Mouse (Mus musculus): ENCODE measurements around the gene Il16. TPM values are rescaled to one million over a fixed set of nuclear protein-coding genes. Genes with fewer than 3 reads are reported as not detected.
"Not testable (repeated sequence)": the region's sequence is repeated elsewhere in the genome, so short reads cannot be mapped to it uniquely, and the experiment has no call there.

Gene Il16
- polyA plus RNA-seq, 1 experiment from 2014 or later = 4.4 TPM

- WGBS = 73% methylated on average over 8 of the region's 8 CpGs
- H3K36me3 ChIP-seq (ENCODE audit: control insufficient read depth, insufficient read depth, low read length) = no peaks in the 10 kb centered on the region
- H3K4me2 ChIP-seq (replicated peaks; ENCODE audit: low read depth, low read length) = no peak overlapping the region
- H3K27ac ChIP-seq (ENCODE audit: low read length) = no peak overlapping the region
- H3K27me3 ChIP-seq (ENCODE audit: control insufficient read depth, insufficient read depth, low read length) = no peaks in the 10 kb centered on the region
- ATAC-seq (ENCODE audit: insufficient number of reproducible peaks, insufficient read depth, low FRiP score, low read depth) = no peak
- no peaks in the 10 kb centered on the region for H3K4me1 ChIP-seq (ENCODE audit: control insufficient read depth, insufficient read depth, low read length)
- no peak overlapping the region for H3K4me3 ChIP-seq (ENCODE audit: low read depth, low read length)
- no peak overlapping the region for H3K9ac ChIP-seq (replicated peaks; ENCODE audit: low read depth, low read length)
- H3K9me3 ChIP-seq (ENCODE audit: control insufficient read depth, low read depth, low read length) = no peaks in the 10 kb centered on the region
These were observed 25.3 kb downstream of the Il16 start for GRCm38 (mm10) chr7:83720231-83720630.

- H3K36me3 ChIP-seq (ENCODE audit: control insufficient read depth, insufficient read depth, low read length) = no peaks in the 10 kb centered on the region
- no peaks in the 10 kb centered on the region for H3K27me3 ChIP-seq (ENCODE audit: control insufficient read depth, insufficient read depth, low read length)
- H3K27ac ChIP-seq (ENCODE audit: low read length) = no peak overlapping the region
- H3K4me3 ChIP-seq (ENCODE audit: low read depth, low read length) = no peak overlapping the region
- peaks cover 2% of the 10 kb centered on the region; the same call in 1 of the 2 replicates for H3K9me3 ChIP-seq (ENCODE audit: control insufficient read depth, low read depth, low read length)
- H3K4me1 ChIP-seq (ENCODE audit: control insufficient read depth, insufficient read depth, low read length) = no peaks in the 10 kb centered on the region
- no peak for ATAC-seq (ENCODE audit: insufficient number of reproducible peaks, insufficient read depth, low FRiP score, low read depth)
- WGBS = 73% methylated on average over 5 of the region's 5 CpGs
- H3K4me2 ChIP-seq (replicated peaks; ENCODE audit: low read depth, low read length) = no peak overlapping the region
- no peak overlapping the region for H3K9ac ChIP-seq (replicated peaks; ENCODE audit: low read depth, low read length)
These were observed 28.4 kb downstream of the Il16 start for GRCm38 (mm10) chr7:83717021-83717725.

DNA sequence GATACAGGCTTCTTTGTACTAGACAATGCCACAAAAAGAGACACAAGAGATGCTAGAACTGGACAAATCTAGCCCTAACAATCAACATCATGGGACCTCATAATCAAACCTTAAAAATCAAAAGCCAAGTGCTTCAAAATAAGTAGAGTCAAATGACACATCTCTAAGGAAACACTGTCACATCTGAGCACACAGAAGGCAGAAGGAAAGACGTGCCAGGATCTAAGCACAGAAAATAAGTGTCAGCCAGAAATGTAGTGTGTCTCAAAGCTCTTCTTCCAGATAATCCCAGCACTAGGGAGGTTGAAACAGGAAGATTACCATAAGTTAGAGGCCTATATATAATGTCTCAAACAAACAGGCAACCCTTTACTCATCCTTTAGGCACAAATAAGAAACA, 31.9 kb downstream of the Il16 start:
- 83% methylated on average over 1 of the region's 1 CpGs for WGBS
- Histone ChIP-seq H3K4me3 (ENCODE audit: low read depth, low read length) (no peak overlapping the region), H3K9ac (replicated peaks; ENCODE audit: low read depth, low read length) (no peak overlapping the region), H3K36me3 (ENCODE audit: control insufficient read depth, insufficient read depth, low read length) (no peaks in the 10 kb centered on the region), H3K4me1 (ENCODE audit: control insufficient read depth, insufficient read depth, low read length) (no peaks in the 10 kb centered on the region), H3K27ac (ENCODE audit: low read length) (no peak overlapping the region), H3K4me2 (replicated peaks; ENCODE audit: low read depth, low read length) (no peak overlapping the region), H3K27me3 (ENCODE audit: control insufficient read depth, insufficient read depth, low read length) (no peaks in the 10 kb centered on the region), H3K9me3 (ENCODE audit: control insufficient read depth, low read depth, low read length) (peaks cover 2% of the 10 kb centered on the region; the same call in 1 of the 2 replicates)
- no peak for ATAC-seq (ENCODE audit: insufficient number of reproducible peaks, insufficient read depth, low FRiP score, low read depth)

- ATAC-seq (ENCODE audit: insufficient number of reproducible peaks, insufficient read depth, low FRiP score, low read depth) = not testable (repeated sequence)
- WGBS = 91% methylated on average over 10 of the region's 10 CpGs
These were observed 33.8 kb downstream of the Il16 start for GRCm38 (mm10) chr7:83711676-83712259.

DNA sequence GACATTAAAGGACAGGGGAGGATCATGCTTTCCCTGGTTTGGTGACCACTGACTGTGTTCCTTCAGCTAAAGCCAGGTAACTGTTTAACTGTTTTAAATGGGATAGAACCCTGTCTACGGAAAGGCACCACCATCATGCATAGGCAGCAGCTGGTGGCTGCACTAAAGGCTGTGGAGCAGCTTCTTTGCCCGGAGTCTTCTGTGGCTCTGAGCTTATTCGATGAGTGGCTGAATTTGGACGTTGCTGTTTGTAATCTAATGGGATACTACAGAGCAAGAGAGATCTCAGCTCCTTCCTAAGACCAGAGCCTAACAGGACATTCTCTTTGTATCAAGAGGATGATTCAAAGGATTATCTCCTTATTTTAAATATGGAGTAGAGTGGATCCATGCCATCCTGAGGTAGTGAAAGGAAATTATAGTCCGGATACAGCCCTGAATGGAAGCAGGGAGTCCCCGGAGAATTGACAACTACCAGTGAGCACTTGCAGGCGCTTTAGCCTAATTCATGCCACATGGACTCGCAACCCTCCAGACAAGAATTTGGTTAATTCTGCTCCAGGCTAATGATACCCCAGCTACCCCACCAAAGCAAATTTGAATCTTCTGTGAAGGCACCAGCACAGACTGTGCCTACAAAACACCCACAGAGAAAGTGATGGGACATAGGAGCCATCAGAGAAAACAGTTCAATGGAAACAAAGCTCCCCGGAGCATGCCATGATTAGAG, 42.3 kb downstream of the Il16 start:
- Histone ChIP-seq H3K4me1 (ENCODE audit: control insufficient read depth, insufficient read depth, low read length) (no peaks in the 10 kb centered on the region), H3K4me3 (ENCODE audit: low read depth, low read length) (no peak overlapping the region), H3K27me3 (ENCODE audit: control insufficient read depth, insufficient read depth, low read length) (no peaks in the 10 kb centered on the region), H3K9ac (replicated peaks; ENCODE audit: low read depth, low read length) (no peak overlapping the region), H3K4me2 (replicated peaks; ENCODE audit: low read depth, low read length) (no peak overlapping the region), H3K36me3 (ENCODE audit: control insufficient read depth, insufficient read depth, low read length) (no peaks in the 10 kb centered on the region), H3K27ac (ENCODE audit: low read length) (no peak overlapping the region), H3K9me3 (ENCODE audit: control insufficient read depth, low read depth, low read length) (no peaks in the 10 kb centered on the region)
- 84% methylated on average over 9 of the region's 9 CpGs for WGBS
- ATAC-seq (ENCODE audit: insufficient number of reproducible peaks, insufficient read depth, low FRiP score, low read depth) = no peak

More at GRCm38 (mm10) chr7:83711676-83712259, 33.8 kb downstream of the Il16 start:
- not testable (repeated sequence) for H3K27me3 ChIP-seq (ENCODE audit: control insufficient read depth, insufficient read depth, low read length); H3K9me3 ChIP-seq (ENCODE audit: control insufficient read depth, low read depth, low read length); H3K27ac ChIP-seq (ENCODE audit: low read length); H3K9ac ChIP-seq (replicated peaks; ENCODE audit: low read depth, low read length); H3K4me1 ChIP-seq (ENCODE audit: control insufficient read depth, insufficient read depth, low read length); H3K4me3 ChIP-seq (ENCODE audit: low read depth, low read length); H3K36me3 ChIP-seq (ENCODE audit: control insufficient read depth, insufficient read depth, low read length); H3K4me2 ChIP-seq (replicated peaks; ENCODE audit: low read depth, low read length)

DNA sequence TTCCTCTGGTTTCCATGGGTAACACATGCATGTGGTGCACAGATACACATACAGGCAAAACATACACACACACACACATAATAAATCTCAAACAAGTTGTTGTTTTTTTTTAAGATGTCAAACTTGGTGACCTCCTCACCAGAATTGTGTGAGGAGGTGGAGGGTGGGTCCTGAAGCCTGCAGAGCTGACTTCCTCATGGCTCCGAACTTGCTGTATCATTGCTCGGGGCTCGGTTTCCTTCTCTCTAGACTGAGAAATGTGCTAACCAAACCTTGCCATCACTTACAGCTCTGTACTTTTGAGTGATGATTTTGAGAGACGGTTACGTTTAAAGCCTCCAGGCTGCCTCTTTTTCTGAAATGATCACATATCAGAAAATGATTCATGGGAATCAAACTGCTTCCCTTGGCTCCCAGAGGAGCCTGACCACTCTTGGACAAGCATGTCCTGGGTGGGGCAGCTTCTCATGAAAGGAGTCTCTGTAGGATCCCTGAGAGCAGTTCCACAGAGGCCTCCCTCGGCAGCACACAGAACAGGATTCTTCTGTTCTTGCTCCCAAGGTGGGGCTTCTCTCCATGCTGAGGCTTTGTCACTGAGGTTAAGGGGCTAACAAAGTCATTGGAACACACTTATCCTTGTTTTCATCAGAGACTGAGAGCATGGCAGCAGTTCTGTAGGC, 46.3 kb downstream of the Il16 start:
- Histone ChIP-seq H3K27ac (ENCODE audit: low read length) (no peak overlapping the region), H3K4me1 (ENCODE audit: control insufficient read depth, insufficient read depth, low read length) (no peaks in the 10 kb centered on the region), H3K4me3 (ENCODE audit: low read depth, low read length) (no peak overlapping the region), H3K36me3 (ENCODE audit: control insufficient read depth, insufficient read depth, low read length) (no peaks in the 10 kb centered on the region), H3K4me2 (replicated peaks; ENCODE audit: low read depth, low read length) (no peak overlapping the region), H3K9me3 (ENCODE audit: control insufficient read depth, low read depth, low read length) (no peaks in the 10 kb centered on the region), H3K9ac (replicated peaks; ENCODE audit: low read depth, low read length) (no peak overlapping the region), H3K27me3 (ENCODE audit: control insufficient read depth, insufficient read depth, low read length) (no peaks in the 10 kb centered on the region)
- ATAC-seq (ENCODE audit: insufficient number of reproducible peaks, insufficient read depth, low FRiP score, low read depth) = no peak
- WGBS = 81% methylated on average over 6 of the region's 6 CpGs

GRCm38 (mm10) chr7:83695449-83696212, 49.9 kb downstream of the Il16 start:
- ATAC-seq (ENCODE audit: insufficient number of reproducible peaks, insufficient read depth, low FRiP score, low read depth) = no peak
- WGBS = 29% methylated on average over 6 of the region's 6 CpGs
- Histone ChIP-seq H3K9me3 (ENCODE audit: control insufficient read depth, low read depth, low read length) (no peaks in the 10 kb centered on the region), H3K27ac (ENCODE audit: low read length) (no peak overlapping the region), H3K9ac (replicated peaks; ENCODE audit: low read depth, low read length) (no peak overlapping the region), H3K4me3 (ENCODE audit: low read depth, low read length) (no peak overlapping the region), H3K4me1 (ENCODE audit: control insufficient read depth, insufficient read depth, low read length) (no peaks in the 10 kb centered on the region), H3K36me3 (ENCODE audit: control insufficient read depth, insufficient read depth, low read length) (no peaks in the 10 kb centered on the region), H3K27me3 (ENCODE audit: control insufficient read depth, insufficient read depth, low read length) (no peaks in the 10 kb centered on the region), H3K4me2 (replicated peaks; ENCODE audit: low read depth, low read length) (no peak overlapping the region)
